ENCODE assay signal across 12 mouse cellular contexts in the genomic region with DNA sequence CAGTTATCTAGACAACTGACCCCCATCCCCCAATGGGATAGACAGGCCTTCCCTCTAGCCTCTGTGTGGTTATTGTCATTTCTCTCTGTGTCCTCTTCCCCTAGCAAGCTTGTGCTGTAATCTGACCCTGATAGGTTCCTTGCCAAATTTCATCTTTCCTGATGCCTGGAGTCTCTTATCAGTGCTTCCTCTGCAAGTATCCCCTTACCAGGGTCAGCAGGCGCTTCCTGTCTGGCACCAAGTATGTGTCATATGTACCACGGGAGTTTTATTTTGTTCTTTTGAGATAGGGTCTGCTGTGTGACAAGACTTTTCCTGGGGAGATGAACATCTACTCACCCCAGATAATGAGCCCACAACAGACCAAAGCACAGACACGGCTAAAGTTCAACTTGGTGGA. TPM values are rescaled to one million over a fixed set of nuclear protein-coding genes. Genes with fewer than 3 reads are reported as not detected.
DNase-seq lines count a peak whose midpoint lies in the region; ATAC-seq and TF ChIP-seq lines count a peak whose summit lies in the region.
"Had no signal": no experiment of that assay in that cellular context is flagged by ENCODE, and none has a peak within 500 bp of the region (broad histone marks: within the 10 kb centered on the region; RNA-seq: fewer than 3 reads in every experiment).

No protein-coding gene starts in this region.

- H3K9me3 ChIP-seq in heart, embryonic 12.5 days (replicated peaks) = no peaks in the 10 kb centered on the region
- H3K9me3 ChIP-seq in liver, postnatal 0 days (ENCODE audit: low read length) = no peaks in the 10 kb centered on the region

- H3K4me1 ChIP-seq in heart, embryonic 12.5 days (replicated peaks) = peaks cover 14% of the 10 kb centered on the region
- peaks cover 5% of the 10 kb centered on the region for H3K4me1 ChIP-seq in kidney, adult 2 months (ENCODE audit: control insufficient read depth, insufficient read depth, low read length)
- H3K4me1 ChIP-seq in liver, postnatal 0 days (ENCODE audit: insufficient read depth) = peaks cover 6% of the 10 kb centered on the region

- no peak overlapping the region for H3K27ac ChIP-seq in heart, embryonic 12.5 days (ENCODE audit: poor library complexity, severe bottlenecking)
- peak overlapping the region; percentile 43 for H3K27ac ChIP-seq in kidney, adult 2 months (ENCODE audit: insufficient read depth, low read depth, low read length)
- 0 out of 2 replicates have a peak overlapping the region, but pooled peaks have one; percentile 26 for H3K27ac ChIP-seq in liver, postnatal 0 days (ENCODE audit: low read depth)
- H3K27ac ChIP-seq: macrophage had no signal

- peak; percentile 58 for ATAC-seq in heart, embryonic 12.5 days (ENCODE audit: insufficient number of reproducible peaks, low FRiP score)
- ATAC-seq in liver, postnatal 0 days = peak; percentile 38
- ATAC-seq: inflammation-experienced regulatory T-cells, adult 6 months had no signal

- DNase-seq in heart, adult 9 months (ENCODE audit: low spot score in 2 of 2) = no peak
- DNase-seq in 416B (ENCODE audit: low read depth) = peak; percentile 70
- peak; percentile 76 for DNase-seq in kidney, adult 2 months
- no peak for DNase-seq in liver, postnatal 0 days
- DNase-seq in gastrocnemius, postnatal 25 days = no peak
- DNase-seq in thymus, postnatal 36 days = no peak
- no peak for DNase-seq in cerebellum, postnatal 14 days
- DNase-seq: cerebellum, postnatal 10 days; heart, adult 11 months had no signal

- H3K4me2 ChIP-seq in heart, embryonic 12.5 days = no peak overlapping the region
- no peak overlapping the region for H3K4me2 ChIP-seq in liver, postnatal 0 days (ENCODE audit: low read depth, low read length)

- no peak; the same call in 1 of the 2 replicates for TF ChIP-seq EP300 in liver, postnatal 0 days (IDR thresholded peaks at IDR 0.05; ENCODE audit: low read depth)

- 20% methylated on average over 3 of the region's 3 CpGs for WGBS in heart, embryonic 12.5 days
- WGBS in kidney, adult 2 months = 57% methylated on average over 3 of the region's 3 CpGs
- WGBS in liver, postnatal 0 days (ENCODE audit: insufficient replicate concordance) = 47% methylated on average over 3 of the region's 3 CpGs

- H3K4me3 ChIP-seq in heart, embryonic 12.5 days = no peak overlapping the region
- no peak overlapping the region for H3K4me3 ChIP-seq in kidney, adult 2 months (ENCODE audit: insufficient read depth, low read depth, low read length)
- no peak overlapping the region for H3K4me3 ChIP-seq in liver, postnatal 0 days (ENCODE audit: low read depth, low read length)

- no peaks in the 10 kb centered on the region for H3K36me3 ChIP-seq in heart, embryonic 12.5 days
- no peaks in the 10 kb centered on the region for H3K36me3 ChIP-seq in kidney, adult 2 months (ENCODE audit: control insufficient read depth, insufficient read depth, low read length)
- peaks cover 2% of the 10 kb centered on the region; the same call in 1 of the 2 replicates for H3K36me3 ChIP-seq in liver, postnatal 0 days (replicated peaks; ENCODE audit: insufficient read depth, low read length)

- no peak for TF ChIP-seq CTCF in kidney, adult 2 months (conservative IDR thresholded peaks at IDR 0.05; ENCODE audit: insufficient read depth, insufficient read length, low read depth, low read length)
- TF ChIP-seq CTCF in liver, postnatal 0 days (IDR thresholded peaks at IDR 0.05; ENCODE audit: low read depth) = no peak

- no peak overlapping the region for H3K9ac ChIP-seq in heart, embryonic 12.5 days
- H3K9ac ChIP-seq in liver, postnatal 0 days (replicated peaks) = no peak overlapping the region

- TF ChIP-seq POLR2A in kidney, adult 2 months (IDR thresholded peaks at IDR 0.05; ENCODE audit: low read depth, low read length) = no peak

- no peaks in the 10 kb centered on the region for H3K27me3 ChIP-seq in heart, embryonic 12.5 days (replicated peaks)
- H3K27me3 ChIP-seq in kidney, adult 2 months (replicated peaks; ENCODE audit: control insufficient read depth, insufficient read depth, low read length) = no peaks in the 10 kb centered on the region
- H3K27me3 ChIP-seq in liver, postnatal 0 days (ENCODE audit: insufficient read depth, low read length) = no peaks in the 10 kb centered on the region

RNA-seq across cellular contexts. Expression of a gene that starts 38.4 kb away (rescaled TPM):
- polyA plus RNA-seq in heart, embryonic 12.5 days (2016; fragmentation: Nextera tagmentation; extraction: Ambion mirVana) = 3.1 and 4.4 TPM in 2 replicates
- 13.8 and 17.6 TPM in 2 replicates for polyA plus RNA-seq in kidney, adult 2 months (2012; rRNA removed)
- 4.2 and 5.4 TPM in 2 replicates for polyA plus RNA-seq in liver, postnatal 0 days (2015; fragmentation: Nextera tagmentation; extraction: Ambion mirVana)
- 1 to 10 TPM; 2.7 to 4.5 TPM for total RNA-seq in gastrocnemius, postnatal 25 days (2021)

Comparison
In these comparisons a context has a peak if more than half of its experiments do, and no peak if none do; other contexts are left out.
1. DNase-seq: peak in 416B (single experiment) and kidney, adult 2 months (single experiment); none in heart, adult 9 months (0 of 2), liver, postnatal 0 days (single experiment), gastrocnemius, postnatal 25 days (single experiment), thymus, postnatal 36 days (0 of 2) and cerebellum, postnatal 14 days (0 of 2).